Mouse (Mus musculus): ENCODE data around the gene Tcf20.

The Tcf20 gene

DNA sequence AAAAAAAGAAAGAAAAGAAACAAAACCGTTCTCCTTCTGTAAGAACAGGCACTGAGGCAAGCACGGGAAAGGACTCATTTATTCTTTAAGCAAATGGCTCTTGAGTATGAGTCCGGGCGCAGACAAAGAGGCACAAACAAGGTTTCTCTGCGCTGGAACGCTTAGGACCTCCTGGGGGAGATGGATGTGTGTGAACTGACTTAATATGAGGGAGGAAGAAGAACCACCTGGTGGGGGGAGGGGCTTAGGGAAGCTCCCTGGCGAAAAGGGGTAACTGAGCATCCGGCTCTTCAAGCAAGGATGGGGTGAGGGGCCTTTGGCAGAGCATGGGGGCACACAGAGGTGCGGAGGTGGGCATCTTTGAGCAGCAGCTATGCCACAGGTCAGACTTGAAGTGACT, 5.2 kb upstream of the Tcf20 start:
- DNase-seq (ENCODE audit: low spot score in 2 of 2): no peak

DNA sequence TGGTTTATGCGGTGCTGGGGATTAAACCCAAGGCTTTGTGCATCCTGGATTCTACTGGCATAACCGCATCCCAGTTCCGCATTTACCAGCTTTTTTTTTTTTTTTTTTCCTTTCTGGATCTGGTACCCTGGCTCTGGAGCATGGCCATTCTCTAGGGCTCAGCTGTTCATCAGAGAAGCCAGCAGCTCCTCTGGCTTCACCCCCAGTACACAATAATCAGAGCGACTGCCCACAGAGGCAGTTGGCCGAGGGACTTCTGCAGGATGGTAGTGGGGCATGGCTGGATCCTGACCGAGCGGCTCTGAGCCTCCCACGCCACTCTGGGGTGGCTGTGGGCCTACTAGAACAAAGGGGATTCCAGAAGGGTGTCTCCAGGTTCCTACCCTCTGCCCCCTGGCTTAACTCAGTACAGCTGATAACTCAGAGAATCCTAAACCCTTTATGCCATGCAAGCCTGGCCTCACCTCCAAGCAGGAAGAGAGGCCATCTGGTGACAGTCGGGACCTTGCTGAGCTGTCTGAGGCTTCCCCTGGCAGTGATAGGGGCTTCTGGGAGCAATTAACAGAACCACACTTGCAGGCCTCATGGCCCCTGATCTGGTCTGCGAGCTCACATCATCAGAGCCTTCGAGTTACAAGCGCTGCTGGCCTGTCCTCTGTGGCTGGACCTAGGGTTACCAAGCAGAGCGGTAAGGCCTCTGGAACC, 4.6 kb upstream of the Tcf20 start:
- no peak for DNase-seq (ENCODE audit: low spot score in 2 of 2)

DNA sequence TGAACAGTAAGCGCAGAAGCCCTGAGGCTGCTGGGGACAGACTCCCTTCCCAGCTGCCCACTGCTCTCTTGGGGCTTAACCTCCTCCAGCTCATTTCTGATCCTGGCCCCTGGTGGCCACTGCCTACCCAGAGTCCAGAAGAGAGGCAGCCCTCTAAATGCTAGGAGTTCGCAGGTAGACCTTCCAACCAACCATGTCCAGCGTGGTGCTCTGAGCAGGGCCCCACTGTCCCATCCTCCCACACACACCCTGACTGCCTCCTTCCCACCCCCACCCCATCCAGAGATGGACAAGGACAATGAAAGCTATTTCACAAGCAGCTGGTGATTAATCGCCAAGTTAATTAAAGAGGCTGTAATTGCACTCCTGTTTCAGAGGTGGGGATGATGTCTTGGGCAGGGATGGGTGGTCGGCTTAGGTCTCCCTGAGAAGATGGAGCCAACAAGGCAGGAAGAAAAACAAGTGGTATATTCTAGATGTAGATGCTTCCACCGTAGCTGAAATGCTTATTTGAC, 1.6 kb upstream of the Tcf20 start:
- DNase-seq (ENCODE audit: low spot score in 2 of 2): no peak

DNA sequence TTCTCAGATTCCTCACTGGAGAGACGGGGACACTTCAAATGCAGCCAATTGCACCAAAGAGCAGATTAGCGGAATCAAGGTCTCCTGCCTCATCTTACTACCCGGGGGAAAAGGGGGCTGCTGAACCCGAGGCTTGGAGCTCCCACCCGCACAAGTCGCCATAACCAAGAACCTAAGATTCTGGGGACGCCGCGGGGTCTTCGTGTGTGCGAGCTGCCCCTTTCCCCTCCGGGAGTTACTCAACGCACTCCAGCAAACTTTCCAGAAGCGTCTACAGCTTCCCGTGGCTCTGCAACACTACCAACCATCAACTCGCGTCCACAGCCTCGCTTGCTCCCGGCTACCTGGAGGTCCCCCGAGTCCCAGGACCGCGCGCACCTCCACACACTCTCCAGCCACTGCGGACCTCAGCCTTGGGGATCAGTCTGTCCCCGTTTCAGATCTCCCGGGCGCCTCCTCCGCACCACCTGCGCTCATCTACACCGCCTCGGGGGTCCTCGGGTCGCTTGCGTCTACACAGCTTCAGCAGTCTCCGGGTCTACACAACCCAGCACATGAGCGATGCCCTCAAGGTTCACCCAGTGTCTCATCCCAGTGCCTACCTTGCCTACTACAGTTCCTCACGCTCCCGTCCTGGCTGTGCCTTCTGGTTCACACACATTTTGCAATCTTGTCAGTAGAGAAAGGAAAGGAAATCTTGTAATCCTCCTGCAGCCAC, 499 bp downstream of the Tcf20 start:
- no peak for DNase-seq (ENCODE audit: low spot score in 2 of 2)

DNA sequence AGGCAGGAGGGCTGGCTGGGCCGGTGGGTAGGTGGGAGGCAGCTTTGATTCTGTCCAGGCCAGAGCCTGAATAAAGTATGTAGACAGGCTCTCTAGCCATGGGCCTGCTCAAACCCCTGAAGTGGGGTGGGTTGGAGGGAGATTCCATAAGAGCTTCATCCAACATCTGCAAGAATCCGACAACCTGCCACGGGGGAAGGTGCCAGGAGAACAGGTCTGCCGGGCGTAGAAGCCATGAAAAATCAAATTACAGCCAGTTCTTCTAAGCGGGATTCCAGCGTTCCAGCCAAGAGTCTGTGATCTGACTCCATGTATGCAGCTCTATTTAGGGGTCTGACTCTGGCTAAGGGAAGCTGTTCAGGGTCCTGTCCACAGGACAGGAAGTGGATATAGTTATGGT, 3.1 kb downstream of the Tcf20 start:
- DNase-seq (ENCODE audit: low spot score in 2 of 2): no peak

DNA sequence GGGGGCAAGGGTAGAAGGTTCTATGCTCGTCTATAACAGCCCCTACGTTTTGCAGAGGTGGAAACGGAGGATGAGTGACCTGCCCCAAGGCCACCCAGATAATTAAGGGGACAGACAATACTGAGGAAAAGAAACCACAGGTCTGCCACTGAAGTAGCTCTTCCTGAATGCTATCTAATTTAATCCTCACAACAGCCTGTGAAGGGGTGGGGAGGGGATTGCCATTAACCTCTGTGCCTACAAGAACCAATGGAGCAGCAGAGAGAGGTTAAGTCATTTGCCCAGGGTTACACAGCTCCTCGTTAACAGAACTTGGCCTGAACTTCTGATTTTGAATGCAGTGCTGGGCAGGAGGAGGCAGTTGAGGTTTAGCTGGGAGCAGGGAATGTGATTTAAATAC, 3.6 kb downstream of the Tcf20 start:
- no peak for DNase-seq (ENCODE audit: low spot score in 2 of 2)

DNA sequence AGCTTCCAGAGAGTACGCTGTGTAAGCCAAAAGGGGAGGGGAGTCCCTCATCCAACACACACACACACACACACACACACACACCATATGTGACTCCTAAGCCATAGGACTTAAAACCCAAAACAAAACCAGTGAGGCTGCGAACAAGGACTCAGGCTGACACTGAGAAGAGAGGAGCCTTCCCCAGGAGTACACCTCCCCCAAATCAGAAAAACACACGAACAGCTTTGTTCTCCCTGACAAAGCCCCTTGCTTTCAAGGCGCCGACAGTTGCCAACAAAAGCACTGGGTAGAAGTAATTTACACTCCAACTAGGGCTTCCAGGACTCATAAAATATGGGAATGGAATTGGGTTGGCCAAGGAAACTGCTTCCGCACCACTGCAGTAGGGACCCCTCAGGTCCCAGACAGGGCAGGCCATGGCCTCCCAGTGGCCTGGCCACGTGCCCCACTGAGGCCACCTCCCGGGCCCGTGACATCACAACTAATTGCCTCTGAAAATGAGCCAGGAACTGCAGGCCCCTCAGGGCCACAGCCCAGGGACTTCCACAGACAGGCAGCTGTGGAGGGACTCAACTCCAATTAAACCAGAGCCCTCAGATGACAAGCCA, 4.2 kb downstream of the Tcf20 start:
- peak in 1 of 2 experiments; percentile 70 for DNase-seq (ENCODE audit: low spot score in 2 of 2)

DNA sequence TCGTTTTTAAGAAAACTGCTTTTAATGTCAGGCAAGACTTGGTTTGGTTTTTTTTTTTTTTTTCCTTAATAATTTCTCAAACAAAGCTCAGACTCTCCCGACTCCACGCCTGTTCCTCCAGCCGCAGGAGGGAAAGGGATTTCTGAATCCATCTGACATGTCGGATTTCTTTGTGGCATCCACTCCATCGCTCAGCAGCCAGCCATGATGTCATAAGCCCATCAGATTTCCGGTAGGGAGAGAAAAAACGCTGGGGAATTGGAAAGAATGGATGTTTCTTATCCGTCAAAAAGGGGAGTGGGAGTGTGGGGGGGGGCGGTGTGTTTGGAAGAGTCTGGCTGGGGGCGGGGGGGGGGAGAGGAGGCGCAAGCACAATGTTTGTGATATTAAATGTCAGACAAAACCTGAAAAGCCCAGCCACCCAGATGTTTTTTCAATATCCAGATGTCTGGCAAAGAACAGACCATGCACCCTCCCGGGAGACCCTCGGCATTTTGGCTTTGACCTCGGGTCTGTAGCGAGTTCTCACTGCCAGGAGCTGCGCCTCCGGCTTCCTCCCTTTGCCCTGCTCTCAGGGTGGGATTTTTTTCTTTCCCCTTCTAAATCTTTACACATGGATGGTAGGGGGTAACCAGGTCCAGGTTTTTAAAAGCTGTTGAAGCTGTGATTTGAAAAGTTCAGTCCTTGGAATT, 4.8 kb downstream of the Tcf20 start:
- no peak for DNase-seq (ENCODE audit: low spot score in 2 of 2)

DNA sequence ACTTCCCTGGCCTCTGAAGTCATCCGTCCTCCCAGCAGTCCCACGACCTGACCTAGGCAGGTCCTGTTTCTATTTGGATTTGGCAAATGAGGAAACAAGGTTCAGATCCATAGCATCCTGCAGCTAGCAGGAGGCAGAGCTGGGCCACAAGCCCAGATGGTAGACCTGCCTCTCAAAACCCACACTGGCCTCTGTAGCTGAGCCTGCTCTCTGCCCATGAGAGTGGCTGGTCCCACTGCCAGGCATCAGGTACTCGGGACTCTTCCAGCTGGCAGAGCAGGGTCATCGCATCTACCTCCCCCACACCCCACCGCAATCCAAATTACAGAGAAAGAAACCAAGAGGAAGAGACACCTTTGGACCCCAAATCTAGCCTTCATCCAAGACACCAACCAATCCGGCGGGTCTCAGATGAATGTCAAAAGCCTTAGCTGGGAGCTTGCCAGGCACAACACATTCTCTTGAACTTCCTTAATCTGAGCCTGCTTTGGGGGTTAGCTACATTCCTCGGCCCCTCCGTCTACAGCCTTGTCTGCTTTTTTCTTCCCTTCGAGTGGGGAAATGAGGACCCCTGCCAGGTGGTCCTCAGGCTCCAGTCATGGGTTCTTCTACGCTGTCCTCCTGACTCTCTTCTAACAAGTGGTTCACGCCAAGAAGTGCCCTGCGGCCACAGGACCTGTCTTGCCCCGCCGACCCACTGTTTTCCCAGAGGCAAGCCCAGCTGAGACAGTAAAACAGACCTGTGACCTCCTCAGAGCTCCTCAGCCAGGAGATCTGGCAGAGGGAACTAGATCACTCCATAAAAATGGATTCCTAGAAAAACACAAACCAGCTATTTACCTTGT, 5.8 kb downstream of the Tcf20 start:
- no peak for DNase-seq (ENCODE audit: low spot score in 2 of 2)

DNA sequence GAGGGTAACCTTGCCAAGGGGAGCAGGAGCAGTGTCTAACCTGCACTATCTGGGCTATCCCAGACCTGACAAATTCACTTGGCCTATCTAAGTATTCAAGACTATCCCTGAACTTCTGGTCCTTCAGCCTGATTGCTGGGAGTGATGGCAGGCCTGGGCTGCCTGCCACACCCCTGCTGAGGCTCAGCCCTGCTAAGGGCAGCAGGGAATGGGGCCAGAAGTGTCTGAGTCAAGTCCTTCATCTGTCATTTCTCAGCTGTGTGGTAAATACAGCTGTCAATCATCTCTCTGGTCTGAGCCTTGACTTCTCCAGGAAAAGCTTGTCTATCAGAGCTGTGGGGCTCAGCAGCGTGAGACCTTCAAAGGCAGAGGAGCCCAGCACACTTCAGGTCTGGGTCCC, 8.1 kb downstream of the Tcf20 start:
- DNase-seq (ENCODE audit: low spot score in 2 of 2): no peak

DNA sequence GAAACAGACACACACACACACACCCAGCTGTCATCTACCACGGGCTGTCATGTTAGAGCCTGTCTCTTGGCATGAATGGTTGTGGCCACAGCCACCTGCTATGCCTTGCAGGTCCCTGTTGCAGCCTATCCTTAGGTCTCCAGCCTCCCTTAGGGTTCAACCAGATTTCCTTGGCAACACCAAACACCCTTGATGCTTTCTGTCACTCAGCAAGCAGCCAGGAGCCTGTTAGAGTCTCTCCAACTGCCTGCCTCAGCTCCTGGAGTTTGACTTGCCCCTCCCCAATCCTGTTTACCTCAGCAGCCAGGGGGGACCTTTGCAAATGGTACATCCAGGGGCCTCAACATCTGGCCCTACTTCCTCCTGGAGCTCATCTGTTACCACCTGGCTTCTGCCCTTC, 13.2 kb downstream of the Tcf20 start:
- DNase-seq (ENCODE audit: low spot score in 2 of 2): no peak

DNA sequence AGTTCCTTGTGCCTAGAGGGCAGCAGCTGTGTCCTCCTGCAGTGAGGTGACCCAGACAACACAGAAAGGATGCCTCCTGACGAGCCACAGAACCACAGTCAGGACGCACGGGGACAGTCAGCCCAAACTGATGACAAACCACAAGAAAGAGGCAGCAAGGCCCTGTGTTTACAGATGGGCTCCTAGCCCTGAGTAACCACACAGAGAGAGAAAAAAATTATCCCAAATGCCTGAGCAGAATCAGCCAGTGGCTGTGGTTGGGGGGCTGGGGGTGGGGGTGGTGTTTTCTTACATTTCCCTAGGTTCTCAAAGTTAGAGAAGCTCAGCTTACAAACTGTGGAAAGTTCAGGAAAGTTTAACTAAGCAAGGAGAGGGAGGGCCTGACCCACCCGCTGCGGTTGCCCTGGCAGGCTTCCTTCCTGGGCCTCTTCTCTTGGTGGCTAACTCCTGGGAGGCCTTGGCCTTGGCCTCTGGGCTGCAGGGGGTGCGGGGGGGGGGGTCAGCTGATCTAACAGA, 18.4 kb downstream of the Tcf20 start:
- DNase-seq (ENCODE audit: low spot score in 2 of 2): no peak

DNA sequence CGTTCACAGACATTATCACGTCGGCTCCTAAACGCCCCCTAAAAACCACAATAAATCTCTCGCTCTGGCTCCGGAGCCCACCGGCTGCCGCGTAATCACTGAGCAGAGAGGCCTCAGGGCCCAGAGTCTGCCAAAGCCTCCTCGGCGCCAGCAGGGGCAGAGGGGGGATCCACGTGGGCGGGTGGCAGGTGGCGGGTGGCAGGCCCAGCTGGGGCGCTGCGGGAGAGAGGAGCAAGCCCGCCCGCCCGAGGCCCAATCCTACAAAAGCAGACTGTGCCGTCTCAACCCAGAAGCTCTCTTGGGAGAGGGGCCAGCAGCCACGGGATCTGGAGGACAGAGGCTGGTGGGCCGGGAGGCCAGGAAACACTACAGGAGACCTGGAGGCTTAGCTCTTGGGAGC, 19.2 kb downstream of the Tcf20 start:
- peak; percentile 69 to 74 for DNase-seq (ENCODE audit: low spot score in 2 of 2)

DNA sequence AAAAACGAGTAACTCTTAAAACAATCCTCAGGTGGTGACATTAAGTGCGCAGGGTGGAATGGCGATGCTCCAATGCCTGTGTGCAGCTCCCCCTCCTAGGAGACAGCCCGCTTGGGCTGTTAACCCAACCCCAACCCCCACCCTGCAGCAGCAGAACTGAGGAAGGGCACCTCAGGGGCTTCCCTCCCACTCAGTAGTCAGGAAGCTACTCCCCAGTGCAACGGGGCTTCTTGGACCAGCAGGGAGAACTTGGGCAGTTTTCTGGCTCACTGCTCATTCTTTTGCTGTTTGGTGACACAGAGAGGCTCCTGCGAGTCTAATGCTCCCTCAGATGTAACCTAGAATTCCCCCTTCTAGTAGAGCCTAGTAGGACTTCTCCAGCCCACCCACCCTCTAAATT, 19.7 kb downstream of the Tcf20 start:
- DNase-seq (ENCODE audit: low spot score in 2 of 2): no peak

DNA sequence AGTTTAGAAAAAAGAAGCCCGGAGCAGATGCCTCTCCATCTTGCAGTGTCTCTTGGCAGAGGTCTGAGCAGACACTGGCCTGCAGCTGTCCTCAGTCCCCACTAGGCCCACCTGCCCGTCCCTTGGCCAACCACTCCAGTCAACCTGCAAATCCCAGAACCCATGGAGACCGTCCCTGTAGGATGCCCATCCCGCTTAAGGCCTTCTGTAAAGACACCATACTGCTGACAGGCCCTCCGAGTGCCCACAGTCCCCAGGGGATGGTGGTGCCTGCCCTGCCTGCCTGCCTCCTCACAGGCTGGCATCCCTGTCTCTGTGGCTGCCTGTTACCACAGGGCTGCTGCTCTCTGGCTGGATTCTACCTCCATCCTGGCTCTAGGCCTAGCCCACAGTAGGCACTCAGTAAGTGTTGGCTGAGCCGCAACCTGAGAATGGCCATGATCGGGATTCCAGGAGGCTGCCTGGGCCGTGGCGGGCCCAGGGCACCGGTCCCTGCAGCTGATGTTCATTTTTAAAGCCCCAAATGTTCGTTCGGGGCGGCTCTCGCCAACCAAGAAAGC, 23.3 kb downstream of the Tcf20 start:
- no peak for DNase-seq (ENCODE audit: low spot score in 2 of 2)

DNA sequence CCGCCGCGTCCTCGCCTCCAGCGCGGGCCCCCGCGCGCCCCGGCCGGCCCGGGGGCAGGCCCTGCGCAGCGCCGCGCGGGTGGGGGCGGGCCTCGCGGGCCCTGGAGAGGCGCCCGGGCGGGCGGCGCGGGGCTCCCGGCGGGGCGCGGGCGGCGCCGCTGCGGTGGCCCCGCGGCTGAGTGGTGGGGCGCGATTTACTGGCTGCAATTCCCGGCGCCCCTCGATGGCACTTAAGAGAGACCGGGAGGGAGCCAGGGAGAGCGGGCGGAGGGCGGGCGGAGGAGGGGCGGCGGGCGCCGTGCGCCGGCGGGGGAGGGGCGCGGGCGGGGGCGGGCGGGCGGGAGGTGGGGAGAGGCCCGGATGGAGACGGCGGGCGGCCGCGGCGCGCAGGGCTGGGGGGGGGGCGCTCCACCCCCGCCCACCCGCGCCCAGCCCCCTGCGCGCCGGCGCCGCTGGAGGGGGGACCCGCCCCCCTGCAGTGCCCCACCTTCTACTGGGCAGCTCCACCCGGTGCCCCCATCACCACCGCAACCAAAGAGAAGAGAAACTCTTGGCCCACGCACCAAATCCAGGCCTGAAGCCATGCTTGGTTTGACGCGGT, 24.0 kb downstream of the Tcf20 start:
- no peak for DNase-seq (ENCODE audit: low spot score in 2 of 2)

DNA sequence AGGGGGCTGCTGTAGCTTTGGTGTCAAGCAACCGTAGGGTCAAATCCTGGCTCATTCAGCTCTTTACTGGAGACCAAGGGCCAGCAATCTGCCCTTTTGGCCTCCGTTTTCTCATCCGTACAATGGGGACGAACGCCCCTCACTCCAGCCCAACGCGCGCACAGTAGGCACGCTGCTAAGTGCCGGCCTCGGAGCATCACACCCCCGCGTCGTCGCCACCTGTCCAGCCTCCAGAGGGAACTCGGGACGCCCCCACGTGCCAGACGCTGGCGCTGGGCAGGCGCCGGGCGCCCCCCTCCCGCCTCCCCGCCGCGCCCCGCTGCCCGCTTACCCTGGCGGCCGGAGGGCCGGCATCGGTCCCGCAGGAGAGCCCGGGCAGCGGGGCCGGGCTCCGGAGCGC, 24.6 kb downstream of the Tcf20 start:
- DNase-seq (ENCODE audit: low spot score in 2 of 2): no peak

DNA sequence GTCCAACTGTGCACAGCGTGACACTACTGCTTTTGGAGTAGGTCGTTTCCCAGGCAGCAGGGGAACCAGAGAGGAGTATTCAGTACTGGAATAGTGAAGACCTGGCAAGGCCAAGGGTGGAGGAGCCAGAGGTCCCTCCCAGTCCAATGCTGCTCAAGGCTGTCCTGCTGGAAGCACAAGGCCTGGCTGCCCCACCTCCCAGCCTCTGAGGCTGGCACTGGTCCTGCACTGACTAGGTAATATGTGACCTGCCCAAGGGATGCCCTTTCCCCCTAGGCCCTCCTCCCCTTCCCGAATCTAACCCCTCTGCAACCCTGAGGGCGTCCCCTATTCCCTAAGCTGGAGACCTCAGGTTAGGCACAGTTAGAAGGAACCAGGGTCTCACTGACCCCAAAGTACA, 25.1 kb downstream of the Tcf20 start:
- DNase-seq (ENCODE audit: low spot score in 2 of 2): no peak

DNA sequence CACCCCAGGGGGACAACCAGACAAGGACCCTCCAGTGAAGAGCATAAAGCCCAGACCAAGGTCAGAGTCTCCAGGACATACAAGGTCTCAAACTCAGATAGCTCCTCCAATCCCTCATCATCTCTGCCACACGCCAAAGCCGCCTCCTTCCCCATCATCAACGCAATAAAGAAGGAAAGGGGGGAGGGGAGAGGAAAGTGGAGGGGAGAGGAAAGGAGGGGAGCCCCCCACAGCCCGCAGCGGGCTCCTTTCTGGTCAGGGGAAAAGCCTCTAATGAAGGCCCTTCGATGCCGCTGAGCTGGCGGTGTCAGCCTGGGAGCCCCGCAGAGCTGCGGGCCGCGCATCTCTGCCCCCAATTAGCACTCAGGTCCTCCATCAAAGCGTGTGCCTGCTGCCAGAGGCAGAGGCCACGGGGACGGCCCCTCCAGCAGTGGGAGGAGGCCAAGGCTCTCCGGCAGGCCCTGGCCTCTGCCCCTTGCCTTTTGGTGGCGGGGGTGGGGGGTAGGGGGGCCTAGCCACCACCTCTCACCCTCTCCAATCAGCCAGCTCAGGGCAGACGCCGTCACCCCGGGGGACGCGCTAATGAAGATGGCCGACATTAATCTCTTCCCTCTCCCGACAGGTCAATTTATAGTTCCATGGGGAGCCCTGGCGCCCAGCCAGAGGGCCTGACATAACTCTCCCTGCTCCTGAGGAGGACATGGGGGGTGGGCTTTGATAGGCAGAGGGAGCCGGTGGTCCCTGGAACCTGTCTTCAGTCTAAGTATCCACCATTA, 26.7 kb downstream of the Tcf20 start:
- no peak for DNase-seq (ENCODE audit: low spot score in 2 of 2)

DNA sequence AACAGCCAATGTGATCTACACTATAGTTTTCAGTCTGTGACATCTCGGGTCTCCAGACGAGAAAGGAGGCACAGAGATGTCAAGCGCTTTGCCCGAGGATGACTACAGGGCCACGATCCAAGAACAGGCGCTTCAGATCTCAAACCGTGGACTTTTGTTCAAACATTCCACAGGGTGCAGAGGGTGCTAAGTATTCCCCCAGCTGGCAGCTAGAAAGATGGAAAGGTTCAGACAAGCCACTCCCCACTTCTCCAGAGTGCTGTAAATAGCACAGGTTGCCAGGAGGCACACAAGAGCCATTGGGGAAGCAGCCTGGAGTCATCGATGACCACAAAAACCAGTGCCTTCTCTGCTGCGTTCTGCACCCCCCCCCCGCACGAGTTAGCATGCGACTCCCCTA, 28.5 kb downstream of the Tcf20 start:
- DNase-seq (ENCODE audit: low spot score in 2 of 2): no peak
